Mouse (Mus musculus) lung, postnatal 10 days (tissue): ENCODE measurements around the gene Mcm2.

Source experiments
- DNase-seq: peaks from one replicate; pipeline ENCODE4 v3.0.0; 2021

Mcm2 gene

GRCm38 (mm10) chr6:88843781-88844725, 54.5 kb downstream of the Mcm2 start:
- no peak for DNase-seq

- no peak for DNase-seq
Observed at GRCm38 (mm10) chr6:88843241-88843640, 55.3 kb downstream of the Mcm2 start.

- DNase-seq = peak; percentile 56
Observed at GRCm38 (mm10) chr6:88842731-88843151, 55.8 kb downstream of the Mcm2 start.

- peak; percentile 100 for DNase-seq
Observed at GRCm38 (mm10) chr6:88841781-88842689, 56.5 kb downstream of the Mcm2 start, which contains the start of gene Abtb1. Abtb1 (minus strand) TSS chr6:88841984.

GRCm38 (mm10) chr6:88841514-88841780, 57.1 kb downstream of the Mcm2 start:
- DNase-seq = no peak

- DNase-seq = no peak
Observed at GRCm38 (mm10) chr6:88840791-88841513, 57.6 kb downstream of the Mcm2 start.

- DNase-seq = no peak
Observed at GRCm38 (mm10) chr6:88840211-88840610, 58.4 kb downstream of the Mcm2 start.

- no peak for DNase-seq
Observed at GRCm38 (mm10) chr6:88839135-88839970, 59.2 kb downstream of the Mcm2 start.

- DNase-seq = no peak
Observed at GRCm38 (mm10) chr6:88838613-88839012, 60.0 kb downstream of the Mcm2 start.

GRCm38 (mm10) chr6:88837999-88838398, 60.6 kb downstream of the Mcm2 start:
- no peak for DNase-seq

- DNase-seq = peak; percentile 87
Observed at GRCm38 (mm10) chr6:88836178-88836819, 62.3 kb downstream of the Mcm2 start.

GRCm38 (mm10) chr6:88835047-88835446, 63.5 kb downstream of the Mcm2 start:
- no peak for DNase-seq
